Mouse (Mus musculus) olfactory bulb, adult 2 months (tissue): Measurements from ENCODE around the gene Rbms1.

Source experiments
- CTCF ChIP-seq: fragments of 200-500 bp; IDR thresholded peaks from 2 replicates; pipeline ENCODE4 v1.5.1; 2012; ENCODE audit warnings: low read depth, mild to moderate bottlenecking, low read length, moderate library complexity; ENCODE audit not compliant: insufficient read depth
- POLR2A ChIP-seq: fragments of 200-500 bp; IDR thresholded peaks from 2 replicates; pipeline ENCODE4 v1.6.1; 2012; ENCODE audit warnings: mild to moderate bottlenecking, low read depth, low read length, moderate library complexity; ENCODE audit not compliant: insufficient read depth

GRCm38 (mm10) chr2:60840922-60841321 is 122.1 kb downstream of the Rbms1 start:
- TF ChIP-seq CTCF: no peak
- no peak for TF ChIP-seq POLR2A
